Mouse (Mus musculus): ENCODE results near the gene Rbp1. TPM values are rescaled to one million over a fixed set of nuclear protein-coding genes. Genes with fewer than 3 reads are reported as not detected.

Rbp1 gene
- total RNA-seq, 2 experiments from 2014 or later = 5.2 TPM; not detected in 1

GRCm38 (mm10) chr9:98423691-98424090, 930 bp downstream of the Rbp1 start:
- no peak for ATAC-seq (replicated peaks; ENCODE audit: low FRiP score, poor library complexity, severe bottlenecking)

GRCm38 (mm10) chr9:98424291-98424690, 1.5 kb downstream of the Rbp1 start:
- ATAC-seq (replicated peaks; ENCODE audit: low FRiP score, poor library complexity, severe bottlenecking) = no peak

DNA sequence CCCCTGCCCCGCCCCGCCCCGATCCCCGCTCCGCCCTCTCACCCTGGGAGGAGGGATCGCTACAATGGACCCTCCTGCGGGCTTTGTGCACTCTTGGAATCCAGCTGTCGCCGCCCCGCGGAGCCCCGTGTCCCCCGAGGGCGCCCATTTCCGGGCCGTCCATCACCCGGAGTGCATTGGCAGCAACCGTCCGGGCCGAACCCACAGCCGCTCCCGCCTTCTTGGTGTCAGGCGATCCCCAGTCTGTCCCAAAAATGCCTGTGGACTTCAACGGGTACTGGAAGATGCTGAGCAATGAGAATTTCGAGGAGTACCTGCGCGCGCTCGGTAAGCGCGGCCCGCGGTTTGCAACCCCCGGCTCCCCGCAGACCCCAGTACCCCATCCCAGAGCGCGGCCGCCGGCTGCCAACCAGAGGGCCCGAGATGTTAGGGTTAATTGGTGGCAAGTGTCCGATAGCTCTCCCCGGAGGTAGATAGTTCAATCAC, 2.0 kb downstream of the Rbp1 start:
- ATAC-seq (replicated peaks; ENCODE audit: low FRiP score, poor library complexity, severe bottlenecking) = no peak

GRCm38 (mm10) chr9:98425351-98425880, 2.7 kb downstream of the Rbp1 start:
- ATAC-seq (replicated peaks; ENCODE audit: low FRiP score, poor library complexity, severe bottlenecking) = no peak

GRCm38 (mm10) chr9:98427906-98428517, 5.3 kb downstream of the Rbp1 start:
- no peak for ATAC-seq (replicated peaks; ENCODE audit: low FRiP score, poor library complexity, severe bottlenecking)

- no peak for ATAC-seq (replicated peaks; ENCODE audit: low FRiP score, poor library complexity, severe bottlenecking)
Measured at GRCm38 (mm10) chr9:98428783-98429182, 6.0 kb downstream of the Rbp1 start.

GRCm38 (mm10) chr9:98429806-98430205, 7.0 kb downstream of the Rbp1 start:
- ATAC-seq (replicated peaks; ENCODE audit: low FRiP score, poor library complexity, severe bottlenecking) = no peak

DNA sequence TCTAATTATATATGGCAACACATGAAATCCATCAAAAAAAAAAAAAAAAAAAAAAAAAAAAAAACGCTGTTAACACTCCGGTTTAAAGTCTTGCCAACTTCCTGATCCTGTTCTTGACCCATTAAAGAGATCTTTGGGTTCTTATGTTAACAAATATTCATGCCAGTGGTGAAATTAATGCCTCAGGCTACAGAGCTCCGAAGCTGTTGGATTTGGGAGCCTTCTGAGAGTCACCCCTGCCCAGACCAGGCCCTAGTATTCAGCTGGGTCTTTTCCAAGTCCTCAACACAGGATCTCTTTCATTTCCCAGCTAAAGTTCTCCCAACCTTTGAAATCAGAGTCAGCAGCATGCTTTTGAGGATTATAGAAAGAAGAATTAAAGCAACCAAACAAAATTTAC, 7.8 kb downstream of the Rbp1 start:
- no peak for ATAC-seq (replicated peaks; ENCODE audit: low FRiP score, poor library complexity, severe bottlenecking)

GRCm38 (mm10) chr9:98433021-98433420, 10.3 kb downstream of the Rbp1 start:
- ATAC-seq (replicated peaks; ENCODE audit: low FRiP score, poor library complexity, severe bottlenecking) = no peak

- no peak for ATAC-seq (replicated peaks; ENCODE audit: low FRiP score, poor library complexity, severe bottlenecking)
Measured at GRCm38 (mm10) chr9:98433956-98434588, 11.3 kb downstream of the Rbp1 start.

DNA sequence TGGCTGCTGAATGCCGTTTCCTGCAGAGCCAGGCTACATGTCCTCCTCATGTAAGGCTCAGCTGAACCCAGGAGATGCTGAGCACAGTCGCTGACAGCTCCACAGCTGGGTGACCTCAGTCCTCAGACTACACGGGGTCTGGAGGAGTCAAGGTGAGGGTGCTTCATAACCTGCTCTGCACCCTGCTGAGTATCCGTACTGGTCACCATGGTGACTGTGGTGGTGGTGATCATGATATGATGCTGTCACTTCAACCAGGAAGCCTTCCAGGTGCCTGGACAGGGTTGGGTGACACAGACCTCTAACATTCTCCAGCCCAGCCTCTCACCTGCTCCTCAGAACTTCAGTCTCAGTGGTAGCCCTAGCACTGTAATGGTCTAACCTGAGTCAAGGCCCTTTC, 15.1 kb downstream of the Rbp1 start:
- 0 out of 2 replicates have a peak, but pooled peaks have one; percentile 31 for ATAC-seq (replicated peaks; ENCODE audit: low FRiP score, poor library complexity, severe bottlenecking)

GRCm38 (mm10) chr9:98439091-98439490, 16.3 kb downstream of the Rbp1 start:
- no peak for ATAC-seq (replicated peaks; ENCODE audit: low FRiP score, poor library complexity, severe bottlenecking)

- ATAC-seq (replicated peaks; ENCODE audit: low FRiP score, poor library complexity, severe bottlenecking) = no peak
Measured at GRCm38 (mm10) chr9:98442638-98443037, 19.9 kb downstream of the Rbp1 start.

GRCm38 (mm10) chr9:98445359-98446149, 22.8 kb downstream of the Rbp1 start:
- no peak for ATAC-seq (replicated peaks; ENCODE audit: low FRiP score, poor library complexity, severe bottlenecking)

- no peak for ATAC-seq (replicated peaks; ENCODE audit: low FRiP score, poor library complexity, severe bottlenecking)
Measured at GRCm38 (mm10) chr9:98450976-98451375, 28.2 kb downstream of the Rbp1 start.

DNA sequence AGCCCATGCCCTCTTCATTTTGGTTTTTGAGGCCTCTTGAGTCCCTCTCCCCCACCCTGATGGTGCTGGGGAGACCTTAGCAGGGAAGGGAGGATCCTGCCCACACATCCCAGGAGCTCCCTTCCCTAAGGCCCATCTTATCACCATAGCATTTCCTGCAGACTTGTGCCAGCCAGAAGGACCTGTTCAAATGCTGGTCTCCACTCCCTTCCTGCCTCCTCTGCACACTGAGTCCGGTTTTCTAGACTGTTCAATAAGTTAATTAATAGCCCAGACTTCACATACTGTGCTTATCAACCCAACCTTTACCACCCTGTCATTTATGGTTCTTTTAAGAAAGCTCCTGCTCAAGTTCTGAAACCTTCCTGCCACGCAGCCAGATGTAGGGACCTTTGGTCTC, 43.9 kb downstream of the Rbp1 start:
- no peak for ATAC-seq (replicated peaks; ENCODE audit: low FRiP score, poor library complexity, severe bottlenecking)

- ATAC-seq (replicated peaks; ENCODE audit: low FRiP score, poor library complexity, severe bottlenecking) = no peak
Measured at GRCm38 (mm10) chr9:98480172-98480749, 57.5 kb downstream of the Rbp1 start.

- no peak for ATAC-seq (replicated peaks; ENCODE audit: low FRiP score, poor library complexity, severe bottlenecking)
Measured at GRCm38 (mm10) chr9:98482256-98482655, 59.5 kb downstream of the Rbp1 start.

DNA sequence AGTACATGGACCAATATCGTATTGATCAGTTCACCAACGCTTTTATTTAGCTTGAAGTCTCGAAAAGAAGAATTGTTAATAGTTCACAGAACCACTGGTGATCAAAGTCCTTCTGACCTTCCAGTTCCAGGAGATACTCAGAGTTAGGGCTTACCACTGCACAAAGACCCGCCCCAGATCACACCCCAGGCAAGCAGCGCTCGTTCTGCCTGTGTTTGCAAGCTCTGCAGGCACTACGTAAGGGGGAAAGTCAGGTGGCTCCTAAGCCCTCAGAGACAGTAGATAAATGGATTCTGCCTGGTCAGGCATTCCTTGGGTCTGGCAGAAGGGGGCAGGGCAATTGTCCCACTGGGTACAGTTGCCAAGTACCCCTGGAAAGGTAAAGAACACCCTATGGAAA, 62.3 kb downstream of the Rbp1 start:
- ATAC-seq (replicated peaks; ENCODE audit: low FRiP score, poor library complexity, severe bottlenecking) = no peak

DNA sequence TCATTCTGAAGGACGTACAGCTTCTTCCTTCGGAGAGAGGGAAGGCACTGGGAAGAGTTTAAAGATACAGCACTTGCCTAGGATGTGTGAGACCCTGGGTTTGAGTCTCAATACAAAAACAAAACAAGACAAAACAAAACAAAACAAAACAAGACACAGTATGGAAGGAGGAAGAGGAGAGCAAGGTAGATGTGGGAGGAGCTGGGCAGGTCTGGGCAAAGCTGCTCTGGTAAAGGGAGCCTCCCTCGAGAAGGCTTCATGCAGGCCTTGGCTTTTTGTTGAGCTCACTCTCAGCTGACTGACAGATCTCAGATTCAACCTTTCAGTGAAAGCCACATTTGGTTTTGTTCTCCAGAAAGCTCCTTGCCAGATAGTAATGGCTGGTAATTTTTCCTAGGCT, 63.1 kb downstream of the Rbp1 start, which contains the start of gene Rbp2:
Gene Rbp2 (plus strand): TSS at position 301 of the 400 bp plus-strand sequence.
- ATAC-seq (replicated peaks; ENCODE audit: low FRiP score, poor library complexity, severe bottlenecking) = no peak

Measured in erythroblast, adult 5-6 weeks (primary cell).